Mouse (Mus musculus) heart, adult 2 months (tissue): ENCODE measurements around the gene Fpr1. TPM values are rescaled to one million over a fixed set of nuclear protein-coding genes. Genes with fewer than 3 reads are reported as not detected.
"Not testable (repeated sequence)": the region's sequence is repeated elsewhere in the genome, so short reads cannot be mapped to it uniquely, and the experiment has no call there.

Experiments
- DNase-seq, 2 experiments: peaks; one replicate each; pipeline ENCODE4 v3.0.0; 2021
- H3K27ac ChIP-seq: fragments of 200-600 bp; 2 replicates; pipeline ENCODE4 v1.8.1; 2022
- H3K27me3 ChIP-seq: fragments of 200-500 bp; 2 replicates; pipeline ENCODE4 v1.6.1; 2012; ENCODE audit warnings: mild to moderate bottlenecking, low read length, inconsistent platforms, mixed read lengths; ENCODE audit not compliant: control insufficient read depth, insufficient read depth
- H3K36me3 ChIP-seq: fragments of 200-500 bp; 2 replicates; pipeline ENCODE4 v1.6.1; 2012; ENCODE audit warnings: low read length, inconsistent platforms; ENCODE audit not compliant: control insufficient read depth, insufficient read depth
- H3K4me1 ChIP-seq: fragments of 200-500 bp; 2 replicates; pipeline ENCODE4 v1.6.1; 2011; ENCODE audit warnings: low read length; ENCODE audit not compliant: control insufficient read depth, insufficient read depth
- H3K4me3 ChIP-seq: fragments of 200-600 bp; 2 replicates; pipeline ENCODE4 v1.8.1; 2022
- H3K79me2 ChIP-seq: fragments of 200-500 bp; replicated peaks from 2 replicates; pipeline ENCODE4 v1.6.1; 2012; ENCODE audit warnings: mild to moderate bottlenecking, inconsistent platforms, low read length, moderate library complexity, mixed read lengths; ENCODE audit not compliant: control insufficient read depth, insufficient read depth
- H3K9ac ChIP-seq: fragments of 200-500 bp; 2 replicates; pipeline ENCODE4 v1.6.1; 2012; ENCODE audit warnings: low read depth, mild to moderate bottlenecking, control low read depth, inconsistent platforms, low read length, mixed read lengths
- CTCF ChIP-seq: fragments of 200-600 bp; IDR thresholded peaks from 2 replicates; pipeline ENCODE4 v1.8.1; 2022; ENCODE audit warnings: antibody characterized with exemption, mild to moderate bottlenecking, moderate library complexity
- EP300 ChIP-seq: fragments of 200-500 bp; IDR thresholded peaks from 2 replicates; pipeline ENCODE4 v1.6.1; 2011; ENCODE audit warnings: low read depth, low read length, control low read depth; ENCODE audit not compliant: insufficient read depth
- POLR2A ChIP-seq: fragments of 200-500 bp; IDR thresholded peaks from 2 replicates; pipeline ENCODE4 v1.6.1; 2011; ENCODE audit warnings: mild to moderate bottlenecking, low read depth, low read length, control low read depth; ENCODE audit not compliant: insufficient read depth
- WGBS: fragments of 180-500 bp; shearing (Covaris S2); methylation state at CpG from one replicate; pipeline ENCODE4 v1.1.7; 2018; 5-methylcytosine and 5-hydroxymethylcytosine counted together
- intact Hi-C: fragments of 180-260 bp; cut with DNase I; formaldehyde crosslinking; loops from one replicate; pipeline ENCODE4 v1.15.1; 2025
- polyA plus RNA-seq: library from polyadenylated mRNA; depleted of rRNA; stranded (reverse); fragments of >200 nt; gene quantifications from 2 replicates; pipeline ENCODE4 v1.2.3, GENCODE M21; 2012
- total RNA-seq, 2 experiments: library from RNA; stranded (reverse); gene quantifications; 2 replicates each; pipeline ENCODE4 v1.2.3; 2021

The Fpr1 gene
- total and polyA plus RNA-seq, 3 experiments: 0.66 TPM; not detected in 2

- no peaks in the 10 kb centered on the region for H3K79me2 ChIP-seq
- no peak overlapping the region for H3K4me3 ChIP-seq
- no peaks in the 10 kb centered on the region for H3K4me1 ChIP-seq
- DNase-seq: no peak
- intact Hi-C loops: no loop called here
- TF ChIP-seq EP300 (no peak), POLR2A (no peak), CTCF (peak; percentile 46)
- no peak overlapping the region for H3K9ac ChIP-seq
- H3K27ac ChIP-seq: no peak overlapping the region
- no peaks in the 10 kb centered on the region for H3K36me3 ChIP-seq
- WGBS: 73% methylated on average over 10 of the region's 10 CpGs
- no peaks in the 10 kb centered on the region for H3K27me3 ChIP-seq
Measured at GRCm38 (mm10) chr17:17845187-17846027, 38.3 kb downstream of the Fpr1 start.

GRCm38 (mm10) chr17:17844606-17845005, 39.1 kb downstream of the Fpr1 start:
- H3K4me1 ChIP-seq, H3K27me3 ChIP-seq, H3K9ac ChIP-seq, H3K4me3 ChIP-seq, H3K79me2 ChIP-seq, DNase-seq, H3K36me3 ChIP-seq, H3K27ac ChIP-seq: not testable (repeated sequence)
- intact Hi-C loops: loop anchor here (5.0 kb wide), 1 partner anchor 53 kb away; no protein-coding TSS in a partner anchor
- 47% methylated on average over 3 of the region's 3 CpGs for WGBS

- H3K27me3 ChIP-seq: no peaks in the 10 kb centered on the region
- no peak overlapping the region for H3K9ac ChIP-seq
- intact Hi-C loops: loop anchor here (5.0 kb wide), 1 partner anchor 54 kb away; no protein-coding TSS in a partner anchor
- no peak for DNase-seq
- no peaks in the 10 kb centered on the region for H3K4me1 ChIP-seq
- 67% methylated on average over 27 of the region's 27 CpGs for WGBS
- no peak overlapping the region for H3K4me3 ChIP-seq
- no peak overlapping the region for H3K27ac ChIP-seq
- TF ChIP-seq EP300 (no peak), CTCF (no peak), POLR2A (no peak)
- H3K36me3 ChIP-seq: no peaks in the 10 kb centered on the region; the same call in 1 of the 2 replicates
- no peaks in the 10 kb centered on the region for H3K79me2 ChIP-seq
Measured at GRCm38 (mm10) chr17:17843534-17844261, 40.0 kb downstream of the Fpr1 start.

- Histone ChIP-seq H3K36me3 (no peaks in the 10 kb centered on the region; the same call in 1 of the 2 replicates), H3K79me2 (no peaks in the 10 kb centered on the region), H3K4me1 (no peaks in the 10 kb centered on the region; the same call in 1 of the 2 replicates), H3K27ac (no peak overlapping the region), H3K27me3 (no peaks in the 10 kb centered on the region), H3K9ac (no peak overlapping the region), H3K4me3 (no peak overlapping the region)
- intact Hi-C loops: loop anchor here (5.0 kb wide), 1 partner anchor 57 kb away; no protein-coding TSS in a partner anchor
- TF ChIP-seq EP300 (no peak), POLR2A (no peak), CTCF (no peak)
- no peak for DNase-seq
- WGBS: 94% methylated on average over 7 of the region's 7 CpGs
Measured at GRCm38 (mm10) chr17:17840796-17841195, 42.9 kb downstream of the Fpr1 start.

- intact Hi-C loops: loop anchor here (5.0 kb wide), 2 partner anchors 72 to 217 kb away; no protein-coding TSS in a partner anchor
- H3K9ac ChIP-seq: no peak overlapping the region
- H3K27ac ChIP-seq: no peak overlapping the region
- no peak overlapping the region for H3K4me3 ChIP-seq
- H3K4me1 ChIP-seq: no peaks in the 10 kb centered on the region; the same call in 1 of the 2 replicates
- WGBS: 97% methylated on average over 2 of the region's 2 CpGs
- TF ChIP-seq EP300: no peak
- DNase-seq: no peak
- no peaks in the 10 kb centered on the region; the same call in 1 of the 2 replicates for H3K36me3 ChIP-seq
- no peaks in the 10 kb centered on the region for H3K27me3 ChIP-seq
- H3K79me2 ChIP-seq: no peaks in the 10 kb centered on the region
Measured at GRCm38 (mm10) chr17:17839276-17839675, 44.5 kb downstream of the Fpr1 start.
